Mouse (Mus musculus): ENCODE measurements around the gene Tfb2m. TPM values are rescaled to one million over a fixed set of nuclear protein-coding genes. Genes with fewer than 3 reads are reported as not detected.

Tfb2m gene
- polyA plus RNA-seq, 1 experiment from 2014 or later: 17.3 TPM

- peaks cover 6% of the 10 kb centered on the region for H3K4me1 ChIP-seq (replicated peaks)
- ATAC-seq (ENCODE audit: low read depth): no peak
Measured at GRCm38 (mm10) chr1:179492908-179493307, 53.2 kb downstream of the Tfb2m start.

GRCm38 (mm10) chr1:179488520-179488919 lies 57.5 kb downstream of the Tfb2m start:
- no peak overlapping the region for H3K9ac ChIP-seq
- H3K27me3 ChIP-seq: no peaks in the 10 kb centered on the region
- peaks cover 3% of the 10 kb centered on the region; the same call in 1 of the 2 replicates for H3K36me3 ChIP-seq
- H3K4me3 ChIP-seq (replicated peaks): no peak overlapping the region
- peaks cover 6% of the 10 kb centered on the region for H3K4me1 ChIP-seq (replicated peaks)
- WGBS (ENCODE audit: insufficient replicate concordance): 84% methylated on average over 5 of the region's 5 CpGs
- no peaks in the 10 kb centered on the region for H3K9me3 ChIP-seq (replicated peaks)
- H3K27ac ChIP-seq: no peak overlapping the region
- DNase-seq (no peak), ATAC-seq (ENCODE audit: low read depth) (no peak)
- H3K4me2 ChIP-seq: no peak overlapping the region

More at GRCm38 (mm10) chr1:179492908-179493307, 53.2 kb downstream of the Tfb2m start:
- Histone ChIP-seq H3K27ac (no peak overlapping the region), H3K9ac (no peak overlapping the region), H3K27me3 (no peaks in the 10 kb centered on the region), H3K9me3 (replicated peaks) (no peaks in the 10 kb centered on the region), H3K36me3 (peaks cover 3% of the 10 kb centered on the region; the same call in 1 of the 2 replicates), H3K4me3 (replicated peaks) (no peak overlapping the region), H3K4me2 (no peak overlapping the region)
- no peak for DNase-seq
- WGBS (ENCODE audit: insufficient replicate concordance): 28% methylated on average over 5 of the region's 5 CpGs

GRCm38 (mm10) chr1:179487990-179488389 lies 58.1 kb downstream of the Tfb2m start:
- Histone ChIP-seq H3K4me2 (no peak overlapping the region), H3K9ac (no peak overlapping the region), H3K27ac (no peak overlapping the region), H3K4me3 (replicated peaks) (no peak overlapping the region), H3K4me1 (replicated peaks) (peaks cover 2% of the 10 kb centered on the region), H3K9me3 (replicated peaks) (no peaks in the 10 kb centered on the region), H3K36me3 (peaks cover 3% of the 10 kb centered on the region; the same call in 1 of the 2 replicates), H3K27me3 (no peaks in the 10 kb centered on the region)
- 61% methylated on average over 5 of the region's 5 CpGs for WGBS (ENCODE audit: insufficient replicate concordance)
- no peak for ATAC-seq (ENCODE audit: low read depth)
- no peak for DNase-seq

- WGBS (ENCODE audit: insufficient replicate concordance): 78% methylated on average over 2 of the region's 2 CpGs
- Histone ChIP-seq H3K4me1 (replicated peaks) (no peaks in the 10 kb centered on the region), H3K36me3 (peaks cover 3% of the 10 kb centered on the region; the same call in 1 of the 2 replicates), H3K4me2 (no peak overlapping the region), H3K27ac (no peak overlapping the region), H3K9ac (no peak overlapping the region), H3K9me3 (replicated peaks) (no peaks in the 10 kb centered on the region), H3K27me3 (no peaks in the 10 kb centered on the region), H3K4me3 (replicated peaks) (no peak overlapping the region)
- DNase-seq (no peak), ATAC-seq (ENCODE audit: low read depth) (no peak)
Measured at GRCm38 (mm10) chr1:179487238-179487637, 58.8 kb downstream of the Tfb2m start.

GRCm38 (mm10) chr1:179485784-179486540 lies 60.1 kb downstream of the Tfb2m start:
- no peak overlapping the region for H3K27ac ChIP-seq
- no peak for ATAC-seq (ENCODE audit: low read depth)
- H3K4me2 ChIP-seq: no peak overlapping the region
- WGBS (ENCODE audit: insufficient replicate concordance): 32% methylated on average over 3 of the region's 3 CpGs
- H3K36me3 ChIP-seq: peaks cover 3% of the 10 kb centered on the region; the same call in 1 of the 2 replicates
- no peaks in the 10 kb centered on the region for H3K4me1 ChIP-seq (replicated peaks)
- no peak overlapping the region for H3K4me3 ChIP-seq (replicated peaks)
- H3K27me3 ChIP-seq: no peaks in the 10 kb centered on the region
- H3K9me3 ChIP-seq (replicated peaks): no peaks in the 10 kb centered on the region
- no peak for DNase-seq
- no peak overlapping the region for H3K9ac ChIP-seq

GRCm38 (mm10) chr1:179480862-179481261 lies 65.2 kb downstream of the Tfb2m start:
- Histone ChIP-seq H3K4me2 (no peak overlapping the region), H3K4me1 (replicated peaks) (no peaks in the 10 kb centered on the region), H3K9me3 (replicated peaks) (no peaks in the 10 kb centered on the region), H3K4me3 (replicated peaks) (no peak overlapping the region), H3K27me3 (no peaks in the 10 kb centered on the region), H3K27ac (no peak overlapping the region), H3K36me3 (no peaks in the 10 kb centered on the region), H3K9ac (no peak overlapping the region)
- 62% methylated on average over 4 of the region's 4 CpGs for WGBS (ENCODE audit: insufficient replicate concordance)
- ATAC-seq (ENCODE audit: low read depth) (no peak), DNase-seq (no peak)

Other genes with a start within 250 kb of the Tfb2m start
- gene Smyd3, start 28.2 kb downstream of the Tfb2m start, polyA plus RNA-seq (2015; fragmentation: Nextera tagmentation; extraction: Ambion mirVana): 6.6 and 7.9 TPM in 2 replicates
- 10.7 and 14.4 TPM in 2 replicates for gene Cnst, start 103 bp upstream of the Tfb2m start, polyA plus RNA-seq (2015; fragmentation: Nextera tagmentation; extraction: Ambion mirVana)
- gene Sccpdh, start 121.9 kb upstream of the Tfb2m start, polyA plus RNA-seq (2015; fragmentation: Nextera tagmentation; extraction: Ambion mirVana): 11.4 and 13.0 TPM in 2 replicates
- gene Kif28, start 199.0 kb upstream of the Tfb2m start, polyA plus RNA-seq (2015; fragmentation: Nextera tagmentation; extraction: Ambion mirVana): not detected in 2 replicates

Data from liver, embryonic 13.5 days (tissue).